Mouse (Mus musculus): Measurements from ENCODE around the gene Hist1h4d. TPM values are rescaled to one million over a fixed set of nuclear protein-coding genes. Genes with fewer than 3 reads are reported as not detected.
"Not testable (repeated sequence)": the region's sequence is repeated elsewhere in the genome, so short reads cannot be mapped to it uniquely, and the experiment has no call there.

The Hist1h4d gene
- polyA plus RNA-seq, 1 experiment from 2014 or later, result 146 TPM

DNA sequence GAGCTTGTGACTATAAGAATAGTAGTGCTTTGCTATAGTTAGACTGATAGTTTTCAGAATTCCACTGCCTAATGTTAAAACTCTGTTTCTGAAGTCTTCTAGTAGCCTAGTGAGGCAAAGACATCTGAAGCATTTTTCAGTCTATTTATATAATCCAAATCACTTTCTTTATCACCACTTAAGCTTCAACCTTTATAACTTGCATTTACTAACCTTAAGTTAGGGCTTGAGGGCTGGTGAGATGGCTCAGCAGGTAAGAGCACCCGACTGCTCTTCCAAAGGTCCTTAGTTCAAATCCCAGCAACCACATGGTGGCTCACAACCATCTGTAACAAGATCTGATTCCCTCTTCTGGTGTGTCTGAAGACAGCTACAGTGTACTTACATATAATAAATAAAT is 41.6 kb upstream of the Hist1h4d start:
- not testable (repeated sequence) for ATAC-seq (ENCODE audit: insufficient read depth); H3K9me3 ChIP-seq (replicated peaks)
- 66% methylated on average over 1 of the region's 1 CpGs for whole genome bisulfite sequencing (ENCODE audit: insufficient replicate concordance)

DNA sequence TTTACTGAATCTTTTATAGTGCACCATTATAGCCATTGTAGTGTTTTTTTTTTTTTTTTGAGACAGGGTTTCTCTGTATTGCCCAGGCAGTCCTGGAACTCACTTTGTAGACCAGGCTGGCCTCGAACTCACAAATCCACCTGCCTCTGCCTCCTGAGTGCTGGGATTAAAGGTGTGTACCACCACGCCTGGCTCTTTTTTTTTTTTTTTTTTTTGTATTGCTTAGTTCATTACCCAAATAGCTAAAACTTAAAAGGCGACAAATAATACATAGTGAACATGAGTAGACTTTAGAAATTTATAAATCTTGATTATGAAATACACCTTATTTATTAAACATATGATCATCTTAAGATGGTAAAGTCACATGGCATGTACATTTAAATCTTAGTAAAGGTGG is 39.9 kb upstream of the Hist1h4d start:
- 46% methylated on average over 3 of the region's 3 CpGs for WGBS (ENCODE audit: insufficient replicate concordance)
- H3K36me3 ChIP-seq (replicated peaks), result no peaks in the 10 kb centered on the region
- H3K9me3 ChIP-seq (replicated peaks), result no peaks in the 10 kb centered on the region
- H3K27ac ChIP-seq (replicated peaks), result peak overlapping the region; percentile 74
- H3K9ac ChIP-seq, result 0 out of 2 replicates have a peak overlapping the region, but pooled peaks have one; percentile 43
- ATAC-seq (ENCODE audit: insufficient read depth), result no peak
- no peaks in the 10 kb centered on the region for H3K27me3 ChIP-seq
- H3K4me3 ChIP-seq (replicated peaks), result peak overlapping the region; percentile 63
- peak overlapping the region; percentile 66 for H3K4me2 ChIP-seq
- peaks cover 45% of the 10 kb centered on the region for H3K4me1 ChIP-seq (replicated peaks)

More for the DNA sequence above, 41.6 kb upstream of the Hist1h4d start:
- H3K4me1 ChIP-seq (replicated peaks), result peaks cover 40% of the 10 kb centered on the region
- H3K36me3 ChIP-seq (replicated peaks); H3K27me3 ChIP-seq; H3K9ac ChIP-seq; H3K4me2 ChIP-seq; H3K4me3 ChIP-seq (replicated peaks): not testable (repeated sequence)
- H3K27ac ChIP-seq (replicated peaks), result peak overlapping the region; percentile 98; the same call in 1 of the 2 replicates

DNA sequence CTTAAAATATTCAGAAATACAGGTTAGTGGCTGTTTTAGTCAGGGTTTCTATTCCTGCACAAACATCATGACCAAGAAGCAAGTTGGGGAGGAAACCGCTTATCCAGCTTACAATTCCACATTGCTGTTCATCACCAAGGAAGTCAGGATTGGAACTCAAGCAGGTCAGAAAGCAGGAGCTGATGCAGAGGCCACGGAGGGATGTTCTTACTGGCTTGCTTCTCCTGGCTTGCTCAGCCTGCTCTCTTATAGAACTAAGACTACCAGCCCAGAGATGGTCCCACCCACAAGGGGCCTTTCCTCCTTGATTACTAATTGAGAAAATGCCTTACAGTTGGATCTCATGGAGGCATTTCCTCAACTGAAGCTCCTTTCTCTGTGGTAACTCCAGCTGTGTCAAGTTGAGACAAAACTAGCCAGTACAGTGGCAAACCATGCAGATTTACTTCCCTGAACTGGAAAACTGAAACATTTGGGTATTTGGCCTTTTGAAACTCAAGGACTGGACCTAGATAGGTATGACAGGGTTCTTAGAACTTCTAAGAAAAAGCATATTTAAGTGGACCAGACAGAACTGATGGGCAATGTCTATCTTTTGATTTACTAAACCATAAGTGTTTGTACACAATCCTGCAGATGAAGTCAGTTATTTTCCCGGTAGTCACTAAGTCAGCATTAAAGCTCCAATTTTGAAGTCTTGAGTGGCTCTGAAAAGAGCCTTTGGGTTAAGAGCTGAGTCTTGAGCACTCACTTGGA is 39.0 kb upstream of the Hist1h4d start:
- not testable (repeated sequence) for ATAC-seq (ENCODE audit: insufficient read depth); H3K9me3 ChIP-seq (replicated peaks); H3K27me3 ChIP-seq; H3K36me3 ChIP-seq (replicated peaks)
- H3K4me2 ChIP-seq, result peak overlapping the region; percentile 66
- peak overlapping the region; percentile 97 for H3K27ac ChIP-seq (replicated peaks)
- peak overlapping the region; percentile 75 for H3K9ac ChIP-seq
- 9% methylated on average over 3 of the region's 3 CpGs for WGBS (ENCODE audit: insufficient replicate concordance)
- H3K4me1 ChIP-seq (replicated peaks), result peaks cover 42% of the 10 kb centered on the region
- peak overlapping the region; percentile 63 for H3K4me3 ChIP-seq (replicated peaks)

DNA sequence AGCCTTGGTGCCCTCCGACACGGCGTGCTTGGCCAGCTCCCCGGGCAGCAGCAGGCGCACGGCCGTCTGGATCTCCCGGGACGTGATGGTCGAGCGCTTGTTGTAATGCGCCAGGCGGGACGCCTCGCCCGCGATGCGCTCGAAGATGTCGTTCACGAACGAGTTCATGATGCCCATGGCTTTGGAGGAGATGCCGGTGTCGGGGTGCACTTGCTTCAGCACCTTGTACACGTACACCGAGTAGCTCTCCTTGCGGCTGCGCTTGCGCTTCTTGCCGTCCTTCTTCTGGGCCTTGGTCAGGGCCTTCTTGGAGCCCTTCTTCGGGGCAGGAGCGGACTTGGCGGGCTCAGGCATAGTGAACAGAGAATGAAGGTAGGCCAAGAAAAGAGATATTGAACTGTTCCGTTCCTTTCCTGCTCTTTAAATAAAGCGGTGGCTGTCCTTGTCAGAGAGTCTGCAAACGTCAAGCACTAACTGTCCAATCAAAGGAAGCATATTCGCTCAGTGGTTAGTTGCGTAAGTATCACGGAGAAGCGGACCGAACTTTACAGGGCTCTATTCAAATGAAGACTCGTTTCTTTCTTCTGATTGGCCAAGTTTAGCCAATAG is 38.3 kb upstream of the Hist1h4d start, which contains the start of gene Hist1h2bh:
Hist1h2bh (minus strand) TSS at position 394 of the 609 bp plus-strand sequence.
- peak; percentile 85 for ATAC-seq (ENCODE audit: insufficient read depth)
- peak within 1 kb of the TSS; percentile 63 for H3K4me3 ChIP-seq (replicated peaks)
- not testable (repeated sequence) for H3K27me3 ChIP-seq; H3K9me3 ChIP-seq (replicated peaks); H3K36me3 ChIP-seq (replicated peaks)
- peak within 1 kb of the TSS; percentile 66 for H3K4me2 ChIP-seq
- H3K4me1 ChIP-seq (replicated peaks), result peaks cover 35% of the 10 kb centered on the region
- H3K27ac ChIP-seq (replicated peaks), result peak within 1 kb of the TSS; percentile 97
- H3K9ac ChIP-seq, result peak within 1 kb of the TSS; percentile 75
- WGBS (ENCODE audit: insufficient replicate concordance), result under 1% methylated on average over 42 of the region's 42 CpGs

GRCm38 (mm10) chr13:23543965-23544786 is 37.2 kb upstream of the Hist1h4d start, which contains the start of gene Hist1h3f:
Gene Hist1h3f (plus strand): TSS chr13:23544052.
- Histone ChIP-seq H3K4me1 (replicated peaks) (peaks cover 30% of the 10 kb centered on the region), H3K27ac (replicated peaks) (peak within 1 kb of the TSS; percentile 97), H3K9me3 (replicated peaks) (no peaks in the 10 kb centered on the region), H3K36me3 (replicated peaks) (no peaks in the 10 kb centered on the region), H3K4me3 (replicated peaks) (peak within 1 kb of the TSS; percentile 63), H3K9ac (peak within 1 kb of the TSS; percentile 75), H3K27me3 (no peaks in the 10 kb centered on the region), H3K4me2 (peak within 1 kb of the TSS; percentile 66)
- peak; percentile 75 for ATAC-seq (ENCODE audit: insufficient read depth)
- under 1% methylated on average over 31 of the region's 45 CpGs for WGBS (ENCODE audit: insufficient replicate concordance)

- peak overlapping the region; percentile 97 for H3K27ac ChIP-seq (replicated peaks)
- H3K9ac ChIP-seq, result 0 out of 2 replicates have a peak overlapping the region, but pooled peaks have one; percentile 46
- 1% methylated on average over 14 of the region's 14 CpGs for WGBS (ENCODE audit: insufficient replicate concordance)
- H3K27me3 ChIP-seq; ATAC-seq (ENCODE audit: insufficient read depth); H3K9me3 ChIP-seq (replicated peaks); H3K36me3 ChIP-seq (replicated peaks): not testable (repeated sequence)
- H3K4me3 ChIP-seq (replicated peaks), result peak overlapping the region; percentile 59
- H3K4me1 ChIP-seq (replicated peaks), result peaks cover 35% of the 10 kb centered on the region
- H3K4me2 ChIP-seq, result peak overlapping the region; percentile 66
These were observed 36.6 kb upstream of the Hist1h4d start for GRCm38 (mm10) chr13:23544787-23545120.

DNA sequence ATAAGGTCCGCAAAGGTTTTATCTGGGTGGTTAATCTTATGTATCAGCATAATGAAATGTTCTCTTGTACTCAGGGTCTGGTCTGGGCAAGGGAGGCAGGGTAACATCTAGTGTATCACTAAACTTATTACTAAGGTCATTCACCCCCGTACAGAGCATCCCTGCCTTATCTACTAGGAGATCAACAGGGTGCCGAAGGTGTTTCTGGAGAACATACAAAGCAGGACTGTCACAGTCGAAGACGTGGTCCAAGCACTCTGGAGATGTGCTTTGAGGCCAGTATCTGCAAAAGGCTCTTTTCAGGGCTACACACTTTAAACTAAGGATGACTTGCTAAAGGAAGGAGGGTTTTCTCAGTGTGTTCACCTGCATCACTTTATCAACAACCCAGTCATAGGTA is 34.7 kb upstream of the Hist1h4d start:
- peak overlapping the region; percentile 60 for H3K4me2 ChIP-seq
- WGBS (ENCODE audit: insufficient replicate concordance), result 70% methylated on average over 5 of the region's 5 CpGs
- no peaks in the 10 kb centered on the region for H3K27me3 ChIP-seq
- H3K4me3 ChIP-seq (replicated peaks), result peak overlapping the region; percentile 38; the same call in 1 of the 2 replicates
- 0 out of 2 replicates have a peak overlapping the region, but pooled peaks have one; percentile 3 for H3K9ac ChIP-seq
- H3K4me1 ChIP-seq (replicated peaks), result peaks cover 33% of the 10 kb centered on the region
- no peaks in the 10 kb centered on the region for H3K36me3 ChIP-seq (replicated peaks)
- no peaks in the 10 kb centered on the region for H3K9me3 ChIP-seq (replicated peaks)
- peak overlapping the region; percentile 87 for H3K27ac ChIP-seq (replicated peaks)
- ATAC-seq (ENCODE audit: insufficient read depth), result no peak

- Histone ChIP-seq H3K36me3 (replicated peaks) (no peaks in the 10 kb centered on the region), H3K4me3 (replicated peaks) (peak overlapping the region; percentile 56), H3K4me2 (peak overlapping the region; percentile 64), H3K4me1 (replicated peaks) (peaks cover 61% of the 10 kb centered on the region), H3K9me3 (replicated peaks) (no peaks in the 10 kb centered on the region), H3K9ac (peak overlapping the region; percentile 62), H3K27me3 (no peaks in the 10 kb centered on the region), H3K27ac (replicated peaks) (peak overlapping the region; percentile 95)
- WGBS (ENCODE audit: insufficient replicate concordance), result 1% methylated on average over 3 of the region's 3 CpGs
- peak; percentile 1 for ATAC-seq (ENCODE audit: insufficient read depth)
These were observed 30.6 kb upstream of the Hist1h4d start for GRCm38 (mm10) chr13:23550761-23551145.

- ATAC-seq (ENCODE audit: insufficient read depth), result peak; percentile 64
- Histone ChIP-seq H3K4me2 (peak within 1 kb of the TSS; percentile 64), H3K4me3 (replicated peaks) (peak within 1 kb of the TSS; percentile 56), H3K9ac (peak within 1 kb of the TSS; percentile 62), H3K27ac (replicated peaks) (peak within 1 kb of the TSS; percentile 95), H3K4me1 (replicated peaks) (peaks cover 59% of the 10 kb centered on the region)
- H3K27me3 ChIP-seq; H3K9me3 ChIP-seq (replicated peaks); H3K36me3 ChIP-seq (replicated peaks): not testable (repeated sequence)
- WGBS (ENCODE audit: insufficient replicate concordance), result under 1% methylated on average over 47 of the region's 47 CpGs
These were observed 30.1 kb upstream of the Hist1h4d start, which contains the start of gene Hist1h4f for GRCm38 (mm10) chr13:23551146-23551834. Gene Hist1h4f (minus strand): TSS chr13:23551648.
